Mouse (Mus musculus) cerebellum, adult 2 months (tissue): ENCODE data around the gene Sec22b.

ENCODE experiments used
- CTCF ChIP-seq: fragments of 200-500 bp; IDR thresholded peaks from 2 replicates; pipeline ENCODE4 v1.5.1; 2011; ENCODE audit warnings: low read depth, mild to moderate bottlenecking, control low read depth, low read length, moderate library complexity, borderline replicate concordance; ENCODE audit not compliant: insufficient read depth
- POLR2A ChIP-seq: fragments of 200-500 bp; IDR thresholded peaks from 2 replicates; pipeline ENCODE4 v1.6.1; 2011; ENCODE audit warnings: low read length, control low read depth, borderline replicate concordance; ENCODE audit not compliant: insufficient read depth

- no peak for TF ChIP-seq POLR2A
- peak; percentile 8; the same call in 1 of the 2 replicates for TF ChIP-seq CTCF
Observed at GRCm38 (mm10) chr3:97915081-97915480, 14.1 kb downstream of the Sec22b start.
